Mouse (Mus musculus): Measurements from ENCODE around the gene Ccne1.

Gene Ccne1

GRCm38 (mm10) chr7:38054246-38054645 is 53.1 kb downstream of the Ccne1 start:
- no peak for DNase-seq (ENCODE audit: low spot score)
